Mouse (Mus musculus): Measurements from ENCODE around the gene Sema4c. TPM values are rescaled to one million over a fixed set of nuclear protein-coding genes. Genes with fewer than 3 reads are reported as not detected.

Gene Sema4c
- polyA plus RNA-seq, 1 experiment: 0.01 TPM

DNA sequence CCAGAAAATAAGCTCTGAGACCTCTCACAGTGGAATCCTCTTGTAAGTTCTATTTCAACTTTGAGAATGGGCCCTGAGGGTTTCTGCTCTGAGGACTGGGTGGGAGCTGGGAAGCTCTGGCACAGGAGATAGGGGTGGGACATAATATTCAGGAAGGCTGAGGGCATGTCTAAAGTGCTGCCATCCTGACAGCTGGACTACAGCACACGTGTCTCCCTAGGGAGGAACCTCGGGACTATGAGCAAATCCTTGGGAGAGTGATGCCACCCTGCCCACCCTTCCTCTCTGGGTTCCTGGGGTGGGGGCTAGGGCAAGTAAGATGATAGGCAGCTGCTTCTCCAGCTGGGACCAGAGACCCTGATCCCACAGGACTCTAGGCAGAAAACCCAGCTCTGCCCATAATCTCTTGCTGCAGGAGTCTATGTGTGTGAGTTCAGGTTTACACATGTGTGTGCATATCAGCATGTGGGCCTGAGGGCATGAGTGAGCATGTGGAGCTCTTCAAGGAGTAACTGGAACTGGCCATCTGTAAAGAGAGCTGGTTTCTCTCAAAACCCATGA lies 14.1 kb upstream of the Sema4c start:
- TF ChIP-seq GATA1 (IDR thresholded peaks at IDR 0.05; ENCODE audit: low read length): no peak
- no peak for TF ChIP-seq TAL1 (IDR thresholded peaks at IDR 0.05; ENCODE audit: low read length)
- H3K36me3 ChIP-seq (ENCODE audit: control insufficient read depth): no peaks in the 10 kb centered on the region
- no peak overlapping the region for H3K4me3 ChIP-seq (replicated peaks)
- H3K9me3 ChIP-seq (ENCODE audit: control insufficient read depth, low read length): no peaks in the 10 kb centered on the region
- H3K27me3 ChIP-seq (ENCODE audit: control insufficient read depth): no peaks in the 10 kb centered on the region; the same call in 1 of the 2 replicates
- no peaks in the 10 kb centered on the region; the same call in 1 of the 2 replicates for H3K4me1 ChIP-seq (ENCODE audit: control insufficient read depth)

- no peak overlapping the region for H3K4me3 ChIP-seq (replicated peaks)
- H3K36me3 ChIP-seq (ENCODE audit: control insufficient read depth): no peaks in the 10 kb centered on the region
- no peaks in the 10 kb centered on the region for H3K4me1 ChIP-seq (ENCODE audit: control insufficient read depth)
- no peaks in the 10 kb centered on the region; the same call in 1 of the 2 replicates for H3K27me3 ChIP-seq (ENCODE audit: control insufficient read depth)
- H3K9me3 ChIP-seq (ENCODE audit: control insufficient read depth, low read length): no peaks in the 10 kb centered on the region
- TF ChIP-seq TAL1 (IDR thresholded peaks at IDR 0.05; ENCODE audit: low read length): no peak
- TF ChIP-seq GATA1 (IDR thresholded peaks at IDR 0.05; ENCODE audit: low read length): no peak
These were observed 13.5 kb upstream of the Sema4c start for GRCm38 (mm10) chr1:36571627-36572026.

GRCm38 (mm10) chr1:36570320-36570719 lies 12.2 kb upstream of the Sema4c start:
- Histone ChIP-seq H3K9me3 (ENCODE audit: control insufficient read depth, low read length) (no peaks in the 10 kb centered on the region), H3K36me3 (ENCODE audit: control insufficient read depth) (no peaks in the 10 kb centered on the region), H3K27me3 (ENCODE audit: control insufficient read depth) (no peaks in the 10 kb centered on the region; the same call in 1 of the 2 replicates), H3K4me3 (replicated peaks) (no peak overlapping the region), H3K4me1 (ENCODE audit: control insufficient read depth) (no peaks in the 10 kb centered on the region)
- TF ChIP-seq TAL1 (IDR thresholded peaks at IDR 0.05; ENCODE audit: low read length) (no peak), GATA1 (IDR thresholded peaks at IDR 0.05; ENCODE audit: low read length) (no peak)

- Histone ChIP-seq H3K9me3 (ENCODE audit: control insufficient read depth, low read length) (no peaks in the 10 kb centered on the region), H3K27me3 (ENCODE audit: control insufficient read depth) (no peaks in the 10 kb centered on the region; the same call in 1 of the 2 replicates), H3K4me1 (ENCODE audit: control insufficient read depth) (no peaks in the 10 kb centered on the region), H3K4me3 (replicated peaks) (no peak overlapping the region), H3K36me3 (ENCODE audit: control insufficient read depth) (no peaks in the 10 kb centered on the region)
- no peak for TF ChIP-seq TAL1 (IDR thresholded peaks at IDR 0.05; ENCODE audit: low read length)
- TF ChIP-seq GATA1 (IDR thresholded peaks at IDR 0.05; ENCODE audit: low read length): no peak
These were observed 11.6 kb upstream of the Sema4c start for GRCm38 (mm10) chr1:36569694-36570276.

DNA sequence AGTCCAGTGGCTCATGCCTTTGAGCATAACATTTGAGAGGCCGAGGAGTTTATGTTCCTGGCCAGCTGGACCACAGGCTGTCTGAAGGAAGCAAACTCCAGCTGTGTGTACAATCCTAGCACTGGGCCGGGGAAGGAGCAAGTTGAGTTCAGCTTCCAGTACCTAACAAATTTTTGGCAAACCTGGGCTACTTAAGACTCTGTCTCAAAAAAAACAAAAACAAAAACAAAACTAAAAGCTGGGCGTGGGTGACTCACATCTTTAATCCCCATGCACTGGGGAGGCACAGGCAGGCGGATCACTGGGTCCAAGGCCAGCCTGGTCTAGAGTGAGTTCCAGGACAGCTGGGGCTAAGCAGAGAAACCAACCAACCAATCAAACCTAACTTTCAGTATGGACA lies 10.6 kb upstream of the Sema4c start:
- no peaks in the 10 kb centered on the region for H3K4me1 ChIP-seq (ENCODE audit: control insufficient read depth)

GRCm38 (mm10) chr1:36567818-36568603 lies 9.9 kb upstream of the Sema4c start:
- Histone ChIP-seq H3K4me1 (ENCODE audit: control insufficient read depth) (peaks cover 3% of the 10 kb centered on the region), H3K4me3 (replicated peaks) (no peak overlapping the region), H3K36me3 (ENCODE audit: control insufficient read depth) (no peaks in the 10 kb centered on the region), H3K9me3 (ENCODE audit: control insufficient read depth, low read length) (no peaks in the 10 kb centered on the region), H3K27me3 (ENCODE audit: control insufficient read depth) (peaks cover 4% of the 10 kb centered on the region)
- no peak for TF ChIP-seq GATA1 (IDR thresholded peaks at IDR 0.05; ENCODE audit: low read length)
- TF ChIP-seq TAL1 (IDR thresholded peaks at IDR 0.05; ENCODE audit: low read length): no peak

More for the DNA sequence above, 10.6 kb upstream of the Sema4c start:
- Histone ChIP-seq H3K36me3 (ENCODE audit: control insufficient read depth) (no peaks in the 10 kb centered on the region), H3K4me3 (replicated peaks) (no peak overlapping the region), H3K27me3 (ENCODE audit: control insufficient read depth) (peaks cover 3% of the 10 kb centered on the region), H3K9me3 (ENCODE audit: control insufficient read depth, low read length) (no peaks in the 10 kb centered on the region)
- TF ChIP-seq TAL1 (IDR thresholded peaks at IDR 0.05; ENCODE audit: low read length) (no peak), GATA1 (IDR thresholded peaks at IDR 0.05; ENCODE audit: low read length) (no peak)

DNA sequence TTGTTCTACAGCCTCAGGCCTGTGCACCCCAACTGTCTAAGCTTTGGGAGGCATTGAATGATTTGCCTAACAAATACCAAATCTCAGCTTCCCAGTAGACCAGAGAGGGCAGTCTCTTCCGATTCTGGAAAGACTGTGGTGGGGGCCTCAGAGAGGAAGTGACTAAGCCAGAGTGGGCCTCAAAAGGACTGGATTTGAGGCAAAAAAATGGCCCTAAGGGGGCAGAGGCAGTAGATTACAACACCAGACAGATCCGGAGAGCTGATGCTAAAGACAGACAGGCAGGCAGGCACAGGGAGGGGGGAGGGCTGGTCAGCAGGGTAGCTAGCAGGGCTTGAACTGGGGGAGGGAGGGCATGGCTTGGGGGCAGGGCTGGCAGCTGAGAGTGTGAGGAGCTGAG lies 8.3 kb upstream of the Sema4c start:
- Histone ChIP-seq H3K4me3 (replicated peaks) (no peak overlapping the region), H3K4me1 (ENCODE audit: control insufficient read depth) (peaks cover 7% of the 10 kb centered on the region), H3K36me3 (ENCODE audit: control insufficient read depth) (no peaks in the 10 kb centered on the region), H3K9me3 (ENCODE audit: control insufficient read depth, low read length) (no peaks in the 10 kb centered on the region), H3K27me3 (ENCODE audit: control insufficient read depth) (peaks cover 12% of the 10 kb centered on the region)
- TF ChIP-seq GATA1 (IDR thresholded peaks at IDR 0.05; ENCODE audit: low read length) (no peak), TAL1 (IDR thresholded peaks at IDR 0.05; ENCODE audit: low read length) (no peak)

DNA sequence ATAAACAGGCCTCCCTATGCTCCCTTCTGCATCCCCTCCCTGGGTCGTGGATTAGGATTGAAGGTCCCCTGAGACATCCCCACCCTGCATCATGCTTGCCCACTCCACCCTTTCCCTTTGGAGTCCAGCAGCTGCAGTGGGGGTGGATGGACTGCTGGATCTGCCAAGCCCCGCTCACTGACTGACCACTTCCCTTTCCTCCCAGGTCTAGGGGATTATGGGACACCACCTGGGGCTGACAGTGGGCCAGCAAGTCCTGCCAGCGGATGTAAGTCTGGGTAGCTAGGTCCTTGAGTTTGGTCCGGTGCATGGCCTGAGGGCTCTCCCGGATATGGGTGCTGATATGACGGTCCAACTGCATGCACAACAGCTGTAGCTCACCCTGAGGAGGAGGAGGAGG lies 6.0 kb upstream of the Sema4c start:
- peaks cover 7% of the 10 kb centered on the region for H3K4me1 ChIP-seq (ENCODE audit: control insufficient read depth)

GRCm38 (mm10) chr1:36563632-36564031 lies 5.5 kb upstream of the Sema4c start:
- H3K9me3 ChIP-seq (ENCODE audit: control insufficient read depth, low read length): no peaks in the 10 kb centered on the region
- peaks cover 7% of the 10 kb centered on the region for H3K4me1 ChIP-seq (ENCODE audit: control insufficient read depth)
- TF ChIP-seq GATA1 (IDR thresholded peaks at IDR 0.05; ENCODE audit: low read length) (no peak), TAL1 (IDR thresholded peaks at IDR 0.05; ENCODE audit: low read length) (no peak)
- no peak overlapping the region for H3K4me3 ChIP-seq (replicated peaks)
- H3K27me3 ChIP-seq (ENCODE audit: control insufficient read depth): peaks cover 40% of the 10 kb centered on the region
- H3K36me3 ChIP-seq (ENCODE audit: control insufficient read depth): no peaks in the 10 kb centered on the region

More for the DNA sequence above, 6.0 kb upstream of the Sema4c start:
- Histone ChIP-seq H3K36me3 (ENCODE audit: control insufficient read depth) (no peaks in the 10 kb centered on the region), H3K4me3 (replicated peaks) (no peak overlapping the region), H3K9me3 (ENCODE audit: control insufficient read depth, low read length) (no peaks in the 10 kb centered on the region), H3K27me3 (ENCODE audit: control insufficient read depth) (peaks cover 35% of the 10 kb centered on the region)
- TF ChIP-seq GATA1 (IDR thresholded peaks at IDR 0.05; ENCODE audit: low read length): no peak
- TF ChIP-seq TAL1 (IDR thresholded peaks at IDR 0.05; ENCODE audit: low read length): no peak
